Mouse (Mus musculus): ENCODE results near the gene Col28a1. TPM values are rescaled to one million over a fixed set of nuclear protein-coding genes. Genes with fewer than 3 reads are reported as not detected.

Col28a1 gene
- polyA plus RNA-seq, 1 experiment from 2014 or later, result 0.61 TPM

DNA sequence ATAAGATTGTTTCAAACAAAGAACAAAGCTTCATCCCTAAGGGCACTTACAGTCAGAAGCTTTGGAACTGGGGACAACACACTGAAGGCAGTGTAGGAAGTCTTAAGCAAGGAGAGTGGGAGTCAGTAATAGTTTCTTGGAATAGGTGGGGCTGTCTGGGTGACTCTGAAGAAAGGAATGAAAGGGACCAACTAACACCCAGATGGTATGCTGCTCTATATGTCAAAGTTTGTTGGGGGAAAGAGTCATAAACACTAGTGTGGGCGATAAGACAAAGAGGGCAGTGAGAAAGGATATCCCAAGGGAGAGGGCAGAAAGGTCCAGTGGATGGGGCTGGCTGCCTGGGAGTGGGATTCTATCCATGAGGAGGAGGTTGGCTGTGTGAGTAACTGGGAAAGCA lies 20.3 kb downstream of the Col28a1 start:
- WGBS, result 75% methylated on average over 1 of the region's 1 CpGs
- Histone ChIP-seq H3K9ac (replicated peaks) (no peak overlapping the region), H3K36me3 (no peaks in the 10 kb centered on the region), H3K9me3 (no peaks in the 10 kb centered on the region), H3K27ac (replicated peaks) (no peak overlapping the region), H3K27me3 (no peaks in the 10 kb centered on the region), H3K4me1 (no peaks in the 10 kb centered on the region), H3K4me3 (no peak overlapping the region), H3K4me2 (replicated peaks) (no peak overlapping the region)
- no peak for ATAC-seq (replicated peaks)

DNA sequence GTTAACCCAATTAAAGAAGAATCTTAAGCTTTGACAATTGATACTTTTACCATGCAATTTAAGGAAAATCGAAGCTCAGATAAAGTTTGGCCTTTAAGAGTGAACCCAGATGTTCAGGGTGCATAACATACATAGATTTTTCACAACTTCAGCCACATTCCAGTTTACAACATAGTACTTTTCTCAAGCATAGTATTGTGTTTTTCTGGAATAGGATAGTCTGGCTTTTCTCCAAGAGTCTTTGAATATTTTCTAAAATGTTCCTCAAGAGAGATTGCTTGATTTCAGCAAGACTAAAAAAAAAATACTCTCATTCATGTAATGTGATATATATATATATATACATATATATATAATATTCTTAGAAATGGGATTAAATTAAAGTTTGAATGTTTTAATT lies 27.7 kb downstream of the Col28a1 start:
- Histone ChIP-seq H3K4me1 (no peaks in the 10 kb centered on the region), H3K4me2 (replicated peaks) (no peak overlapping the region), H3K27ac (replicated peaks) (no peak overlapping the region), H3K9me3 (no peaks in the 10 kb centered on the region), H3K36me3 (no peaks in the 10 kb centered on the region), H3K9ac (replicated peaks) (no peak overlapping the region), H3K27me3 (no peaks in the 10 kb centered on the region), H3K4me3 (no peak overlapping the region)
- no peak for ATAC-seq (replicated peaks)
- WGBS, result 57% methylated on average over 1 of the region's 1 CpGs

DNA sequence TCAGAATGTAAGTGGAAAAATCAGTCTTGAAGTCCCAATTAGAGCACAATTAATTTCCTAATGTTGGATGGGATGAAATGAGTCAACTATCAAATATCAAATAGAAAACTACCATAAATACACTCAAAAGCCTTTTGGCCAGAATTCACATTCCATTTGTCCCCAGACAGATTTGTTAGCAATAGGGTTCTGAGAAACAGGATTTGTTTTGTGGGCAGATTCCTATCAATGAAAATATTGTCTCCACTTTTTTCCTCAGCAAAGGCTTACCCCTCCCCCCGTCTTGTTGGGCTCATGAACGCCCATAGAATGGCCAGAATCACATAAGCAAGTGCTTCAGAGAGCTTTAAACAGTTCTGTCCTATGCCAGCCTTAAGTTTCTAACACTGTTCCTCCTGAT lies 32.4 kb downstream of the Col28a1 start:
- H3K36me3 ChIP-seq, result no peaks in the 10 kb centered on the region
- no peak for ATAC-seq (replicated peaks)
- H3K4me3 ChIP-seq, result no peak overlapping the region
- 53% methylated on average over 2 of the region's 2 CpGs for WGBS
- H3K9ac ChIP-seq (replicated peaks), result no peak overlapping the region
- no peaks in the 10 kb centered on the region for H3K27me3 ChIP-seq
- H3K4me1 ChIP-seq, result no peaks in the 10 kb centered on the region
- no peaks in the 10 kb centered on the region for H3K9me3 ChIP-seq
- H3K27ac ChIP-seq (replicated peaks), result no peak overlapping the region
- H3K4me2 ChIP-seq (replicated peaks), result no peak overlapping the region

DNA sequence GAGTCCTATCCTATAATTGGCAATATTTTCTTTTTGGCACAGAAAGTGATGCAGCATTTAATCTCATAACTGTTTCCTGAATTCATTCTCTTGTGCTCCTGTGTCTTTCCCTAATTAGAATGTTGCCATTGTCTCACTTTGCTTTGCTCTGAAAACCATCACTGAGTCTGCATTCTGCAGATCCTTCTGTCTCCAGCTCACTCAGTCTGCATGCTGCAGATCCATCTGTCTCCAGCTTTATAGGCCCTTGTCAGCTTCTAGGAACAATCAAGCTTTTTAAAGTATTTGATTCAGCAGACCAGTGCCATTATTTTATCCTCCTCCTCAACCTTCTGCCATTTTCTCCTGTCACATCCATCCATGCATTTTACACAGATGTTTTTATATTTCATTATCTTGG lies 35.3 kb downstream of the Col28a1 start:
- H3K4me3 ChIP-seq, result no peak overlapping the region
- H3K4me2 ChIP-seq (replicated peaks), result no peak overlapping the region
- H3K27ac ChIP-seq (replicated peaks), result no peak overlapping the region
- H3K9ac ChIP-seq (replicated peaks), result no peak overlapping the region
- no peaks in the 10 kb centered on the region for H3K36me3 ChIP-seq
- no peaks in the 10 kb centered on the region for H3K27me3 ChIP-seq
- H3K4me1 ChIP-seq, result 0 out of 2 replicates have a peak, but pooled peaks cover 4% of the 10 kb centered on the region
- ATAC-seq (replicated peaks), result no peak
- H3K9me3 ChIP-seq, result no peaks in the 10 kb centered on the region

DNA sequence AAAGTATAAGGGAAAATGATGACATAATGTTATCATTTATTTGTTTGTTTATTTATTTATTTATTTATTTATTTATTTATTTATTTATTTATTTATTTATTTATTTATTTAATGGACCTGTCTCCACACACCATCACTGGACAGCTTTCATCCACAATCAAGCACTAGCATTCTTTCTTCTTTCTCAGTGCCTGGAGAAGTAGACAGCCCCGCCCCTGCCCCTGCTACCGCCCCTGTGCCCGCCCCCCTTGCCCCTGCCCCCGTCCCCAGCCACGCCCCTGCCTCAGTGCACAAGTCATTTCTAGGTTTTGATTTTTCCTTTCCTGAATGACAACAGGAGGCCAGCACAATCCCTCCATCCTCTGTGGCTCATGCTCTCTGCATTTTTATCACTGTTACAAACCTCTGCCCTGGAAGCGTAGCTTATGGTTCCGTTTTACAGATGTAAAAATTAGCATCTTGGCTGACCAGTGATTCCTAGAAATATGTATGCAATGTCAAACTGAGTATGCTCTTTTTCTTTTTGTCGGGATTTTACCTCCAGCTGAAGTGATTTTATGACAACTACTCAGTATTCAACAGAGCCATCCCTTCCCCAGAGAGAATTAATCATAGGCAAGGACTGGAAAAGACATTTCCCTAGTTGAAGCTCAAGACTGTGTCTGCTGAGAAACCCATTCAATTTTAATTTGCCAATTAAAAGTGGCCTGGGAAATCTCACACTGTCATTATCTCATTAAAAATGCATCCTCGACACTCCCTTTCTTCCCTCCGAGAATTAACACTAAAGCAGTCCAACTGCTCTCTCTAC lies 39.7 kb downstream of the Col28a1 start:
- Histone ChIP-seq H3K9me3 (no peaks in the 10 kb centered on the region), H3K27me3 (no peaks in the 10 kb centered on the region), H3K4me1 (0 out of 2 replicates have a peak, but pooled peaks cover 4% of the 10 kb centered on the region), H3K9ac (replicated peaks) (no peak overlapping the region), H3K36me3 (no peaks in the 10 kb centered on the region), H3K4me2 (replicated peaks) (no peak overlapping the region), H3K4me3 (no peak overlapping the region), H3K27ac (replicated peaks) (no peak overlapping the region)
- ATAC-seq (replicated peaks), result no peak
- WGBS, result 50% methylated on average over 10 of the region's 10 CpGs

DNA sequence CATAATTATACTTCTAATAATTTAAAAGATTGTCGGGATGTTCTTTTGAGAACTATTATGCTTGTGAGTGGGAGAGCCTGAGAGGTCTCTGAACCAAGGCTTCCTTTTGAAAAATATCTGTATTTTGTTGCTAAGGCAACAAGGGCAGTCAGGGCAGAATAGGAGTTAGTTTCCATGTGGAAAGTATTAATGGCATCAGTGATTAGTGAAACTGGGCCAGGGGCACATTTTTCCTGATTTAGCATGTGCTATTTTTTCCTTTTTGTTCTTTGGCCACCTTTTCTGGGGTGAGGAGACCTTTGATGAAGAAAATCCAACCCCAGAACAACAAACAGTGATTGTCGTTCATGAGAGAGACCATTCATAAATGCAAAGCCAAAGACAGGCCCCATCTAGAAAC lies 43.5 kb downstream of the Col28a1 start:
- WGBS, result 72% methylated on average over 2 of the region's 2 CpGs
- H3K4me2 ChIP-seq (replicated peaks), result no peak overlapping the region
- no peak overlapping the region for H3K9ac ChIP-seq (replicated peaks)
- no peak overlapping the region for H3K27ac ChIP-seq (replicated peaks)
- H3K9me3 ChIP-seq, result no peaks in the 10 kb centered on the region
- H3K4me3 ChIP-seq, result no peak overlapping the region
- H3K36me3 ChIP-seq, result no peaks in the 10 kb centered on the region
- H3K4me1 ChIP-seq, result 0 out of 2 replicates have a peak, but pooled peaks cover 4% of the 10 kb centered on the region
- H3K27me3 ChIP-seq, result no peaks in the 10 kb centered on the region
- no peak for ATAC-seq (replicated peaks)

DNA sequence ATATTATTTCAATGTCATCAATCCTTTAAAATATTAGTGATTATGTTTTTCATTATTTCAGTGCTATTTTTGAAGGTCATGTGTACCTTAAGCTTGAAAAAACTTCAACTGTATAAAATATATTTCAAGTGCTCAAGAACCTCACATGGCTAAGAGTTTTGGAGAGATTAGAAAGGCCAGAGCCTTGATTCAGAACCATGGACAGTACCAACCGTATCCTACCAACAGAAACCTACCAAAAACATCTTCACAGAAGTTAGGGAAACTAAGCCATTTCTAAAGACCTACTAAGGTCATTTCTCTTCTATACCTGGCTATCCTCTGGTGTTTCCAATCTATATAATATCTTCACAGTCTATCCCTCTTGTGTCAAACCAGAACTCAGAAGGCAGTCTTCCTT lies 50.5 kb downstream of the Col28a1 start:
- no peak for ATAC-seq (replicated peaks)
- no peak overlapping the region for H3K4me2 ChIP-seq (replicated peaks)
- WGBS, result 45% methylated on average over 1 of the region's 1 CpGs
- H3K9me3 ChIP-seq, result no peaks in the 10 kb centered on the region
- H3K27ac ChIP-seq (replicated peaks), result no peak overlapping the region
- no peak overlapping the region for H3K4me3 ChIP-seq
- H3K4me1 ChIP-seq, result no peaks in the 10 kb centered on the region
- H3K36me3 ChIP-seq, result no peaks in the 10 kb centered on the region
- no peak overlapping the region for H3K9ac ChIP-seq (replicated peaks)
- no peaks in the 10 kb centered on the region for H3K27me3 ChIP-seq

DNA sequence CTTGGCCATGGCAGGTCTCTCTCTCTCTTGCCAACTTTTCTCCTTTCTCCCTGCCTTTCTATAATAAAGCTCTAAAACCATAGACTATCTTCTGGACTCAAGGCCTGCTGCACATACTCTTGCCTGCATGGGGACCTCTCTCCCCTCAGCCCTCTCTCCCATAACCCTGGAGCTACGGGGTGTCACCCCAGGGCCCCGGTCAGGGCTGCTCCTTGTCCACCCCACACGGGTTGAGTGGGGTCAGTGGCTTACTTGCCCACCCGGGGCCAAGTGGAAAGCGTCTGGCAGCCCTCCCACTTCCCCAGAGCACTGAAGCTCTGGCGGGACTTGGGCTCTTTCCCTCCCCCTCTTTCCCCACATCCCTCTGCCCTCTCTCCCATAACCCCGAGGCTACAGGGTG lies 62.3 kb downstream of the Col28a1 start:
- WGBS, result 71% methylated on average over 7 of the region's 7 CpGs
- Histone ChIP-seq H3K36me3 (no peaks in the 10 kb centered on the region), H3K4me1 (no peaks in the 10 kb centered on the region), H3K9me3 (no peaks in the 10 kb centered on the region), H3K4me3 (no peak overlapping the region), H3K9ac (replicated peaks) (no peak overlapping the region), H3K27ac (replicated peaks) (no peak overlapping the region), H3K27me3 (no peaks in the 10 kb centered on the region), H3K4me2 (replicated peaks) (no peak overlapping the region)
- ATAC-seq (replicated peaks), result no peak

DNA sequence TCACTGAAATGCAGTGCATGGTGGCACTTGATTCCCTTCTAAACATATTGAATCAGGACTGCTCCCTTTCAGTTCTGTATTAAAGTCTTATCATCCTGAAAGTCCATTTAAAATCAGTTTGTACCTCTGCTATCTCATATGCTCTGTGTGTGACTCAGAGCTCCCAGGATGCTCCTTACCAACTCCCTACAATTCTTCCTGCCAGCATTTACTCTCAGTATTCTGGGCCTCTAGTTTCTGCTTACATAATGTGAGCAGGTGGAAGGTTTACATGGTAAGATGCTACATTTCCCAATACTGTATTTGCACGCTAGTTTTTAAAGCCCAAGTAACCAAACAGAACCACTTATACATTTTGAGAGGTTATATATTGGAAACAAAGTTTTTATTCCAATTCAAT lies 64.3 kb downstream of the Col28a1 start:
- 85% methylated on average over 1 of the region's 1 CpGs for WGBS
- Histone ChIP-seq H3K36me3 (no peaks in the 10 kb centered on the region), H3K4me2 (replicated peaks) (no peak overlapping the region), H3K4me3 (no peak overlapping the region), H3K27ac (replicated peaks) (no peak overlapping the region), H3K4me1 (no peaks in the 10 kb centered on the region), H3K27me3 (no peaks in the 10 kb centered on the region), H3K9ac (replicated peaks) (no peak overlapping the region), H3K9me3 (no peaks in the 10 kb centered on the region)
- no peak for ATAC-seq (replicated peaks)

DNA sequence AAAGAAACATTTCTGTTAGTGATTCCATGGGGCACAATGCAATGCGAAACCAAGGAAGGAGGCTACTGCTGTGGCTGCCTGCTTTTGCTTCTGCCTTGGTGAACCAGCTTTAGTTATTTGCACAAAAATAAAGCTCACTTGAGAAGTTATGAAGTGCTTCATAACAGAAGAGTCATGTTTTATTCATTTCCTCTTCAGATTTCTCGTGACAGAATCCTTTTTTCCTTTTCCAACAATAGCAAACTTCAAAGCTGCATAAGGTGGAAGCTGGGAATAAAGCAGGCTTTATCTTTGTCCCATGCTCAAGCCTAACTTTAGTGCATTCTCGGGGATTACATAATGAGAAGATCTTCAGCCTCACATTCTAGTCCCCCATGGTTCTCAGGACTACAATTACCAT lies 65.9 kb downstream of the Col28a1 start:
- H3K4me2 ChIP-seq (replicated peaks), result no peak overlapping the region
- no peaks in the 10 kb centered on the region for H3K36me3 ChIP-seq
- no peak overlapping the region for H3K27ac ChIP-seq (replicated peaks)
- H3K4me3 ChIP-seq, result no peak overlapping the region
- WGBS, result 36% methylated on average over 3 of the region's 3 CpGs
- H3K4me1 ChIP-seq, result no peaks in the 10 kb centered on the region
- no peaks in the 10 kb centered on the region for H3K27me3 ChIP-seq
- no peak overlapping the region for H3K9ac ChIP-seq (replicated peaks)
- no peak for ATAC-seq (replicated peaks)
- no peaks in the 10 kb centered on the region for H3K9me3 ChIP-seq

DNA sequence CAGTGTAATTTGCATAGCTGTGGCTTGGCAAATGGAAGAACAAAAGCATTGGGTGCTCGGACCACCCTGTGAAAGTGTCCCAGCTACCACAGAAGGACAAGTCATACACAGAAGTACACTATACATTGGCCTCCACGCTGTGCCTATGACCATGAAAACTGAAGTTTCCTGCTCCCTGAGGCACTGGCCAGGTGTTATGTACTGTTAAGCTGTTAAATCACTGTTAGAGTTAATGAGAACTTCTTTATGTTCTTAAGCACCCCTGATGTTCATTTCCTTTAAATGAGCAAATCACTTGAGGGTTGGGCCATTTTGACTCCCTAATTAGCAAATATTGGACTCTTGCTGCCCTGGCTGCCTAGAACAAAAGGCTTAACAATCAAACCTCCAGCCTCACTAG lies 73.3 kb downstream of the Col28a1 start:
- Histone ChIP-seq H3K9ac (replicated peaks) (no peak overlapping the region), H3K27ac (replicated peaks) (no peak overlapping the region), H3K9me3 (no peaks in the 10 kb centered on the region), H3K4me2 (replicated peaks) (no peak overlapping the region), H3K4me1 (no peaks in the 10 kb centered on the region), H3K4me3 (no peak overlapping the region), H3K27me3 (no peaks in the 10 kb centered on the region), H3K36me3 (no peaks in the 10 kb centered on the region)
- WGBS, result 36% methylated on average over 2 of the region's 2 CpGs
- no peak for ATAC-seq (replicated peaks)

DNA sequence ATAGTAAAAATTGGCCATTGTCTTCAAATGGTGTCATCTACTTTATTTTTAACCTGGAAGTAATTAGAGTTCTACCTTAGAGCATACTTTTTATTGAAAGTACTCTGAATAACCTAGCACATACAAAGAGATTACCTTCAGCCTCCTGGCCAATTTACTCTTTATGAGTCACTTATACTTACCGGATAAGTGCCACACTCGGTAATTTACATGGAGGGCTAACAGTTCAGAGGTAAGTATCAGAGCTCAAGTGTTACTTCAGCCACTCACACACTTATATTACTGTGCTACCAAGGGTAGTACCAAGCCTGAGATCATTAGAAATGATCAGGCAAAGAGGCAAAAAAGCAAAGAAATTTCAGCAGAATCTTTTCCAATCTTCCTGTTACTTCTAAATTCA lies 73.8 kb downstream of the Col28a1 start:
- 76% methylated on average over 2 of the region's 2 CpGs for WGBS
- no peak for ATAC-seq (replicated peaks)

More for the DNA sequence above, 73.8 kb downstream of the Col28a1 start:
- no peaks in the 10 kb centered on the region for H3K9me3 ChIP-seq
- no peak overlapping the region for H3K4me2 ChIP-seq (replicated peaks)
- H3K4me3 ChIP-seq, result no peak overlapping the region
- H3K27me3 ChIP-seq, result no peaks in the 10 kb centered on the region
- H3K9ac ChIP-seq (replicated peaks), result no peak overlapping the region
- no peaks in the 10 kb centered on the region for H3K4me1 ChIP-seq
- no peak overlapping the region for H3K27ac ChIP-seq (replicated peaks)
- no peaks in the 10 kb centered on the region for H3K36me3 ChIP-seq

Measured in forebrain, embryonic 15.5 days (tissue).